Mouse (Mus musculus) thymus, postnatal 4 days (tissue): Measurements from ENCODE around the gene Arf4.
"Not testable (repeated sequence)": the region's sequence is repeated elsewhere in the genome, so short reads cannot be mapped to it uniquely, and the experiment has no call there.

Experiments used
- DNase-seq: peaks from one replicate; pipeline ENCODE4 v3.0.0; 2021

The Arf4 gene

GRCm38 (mm10) chr14:26663851-26664250 is 26.0 kb downstream of the Arf4 start:
- no peak for DNase-seq

GRCm38 (mm10) chr14:26667991-26668370 is 30.1 kb downstream of the Arf4 start:
- DNase-seq = no peak

DNA sequence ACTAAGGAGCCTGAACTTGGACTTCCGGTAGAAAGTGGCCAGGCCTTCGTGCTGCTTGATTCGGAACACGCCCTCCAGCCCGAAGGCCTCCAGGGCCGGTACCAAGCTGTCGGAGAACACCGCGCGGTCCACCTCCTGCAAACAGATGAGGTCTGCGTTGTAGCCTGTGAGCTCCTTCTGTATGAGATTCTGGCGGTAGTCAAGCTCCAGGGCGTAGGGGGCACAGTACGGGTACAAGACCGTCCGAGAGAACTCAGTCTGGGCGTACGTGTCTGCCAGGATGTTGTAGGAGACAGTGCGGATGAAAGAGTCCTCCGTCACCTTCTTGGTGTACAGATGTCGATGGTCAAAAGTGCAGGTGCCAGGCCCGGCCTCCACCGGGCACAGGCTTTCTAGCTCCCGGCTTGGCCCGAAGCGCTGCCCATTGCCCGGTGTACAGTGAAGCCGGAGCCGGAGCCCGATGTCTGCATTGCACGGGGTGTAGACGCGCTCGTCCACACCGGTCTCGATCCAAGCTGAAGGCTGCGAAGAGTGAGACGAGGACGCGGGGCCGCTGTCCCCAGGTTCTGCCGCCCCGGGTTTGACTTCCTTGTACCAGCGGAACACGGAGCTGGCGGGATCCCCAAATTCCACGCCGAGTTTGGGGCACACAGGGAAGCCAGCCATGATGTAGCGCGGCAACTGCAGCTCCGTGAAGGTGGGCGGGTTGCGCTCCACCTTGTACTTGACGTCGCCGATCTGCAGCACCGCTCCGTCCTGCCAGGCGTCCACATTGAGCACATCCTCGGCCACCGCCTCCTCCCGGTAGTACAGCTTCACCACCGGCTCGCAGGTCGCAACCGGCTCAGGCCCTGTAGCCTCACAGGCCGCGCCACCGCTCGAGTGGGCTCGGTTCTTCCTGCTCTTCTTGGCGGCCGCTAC is 30.8 kb downstream of the Arf4 start:
- DNase-seq = peak; percentile 66

GRCm38 (mm10) chr14:26669292-26670073 is 31.6 kb downstream of the Arf4 start, which contains the start of gene Pde12:
Pde12 (minus strand) TSS chr14:26669883.
- DNase-seq = peak; percentile 87

DNA sequence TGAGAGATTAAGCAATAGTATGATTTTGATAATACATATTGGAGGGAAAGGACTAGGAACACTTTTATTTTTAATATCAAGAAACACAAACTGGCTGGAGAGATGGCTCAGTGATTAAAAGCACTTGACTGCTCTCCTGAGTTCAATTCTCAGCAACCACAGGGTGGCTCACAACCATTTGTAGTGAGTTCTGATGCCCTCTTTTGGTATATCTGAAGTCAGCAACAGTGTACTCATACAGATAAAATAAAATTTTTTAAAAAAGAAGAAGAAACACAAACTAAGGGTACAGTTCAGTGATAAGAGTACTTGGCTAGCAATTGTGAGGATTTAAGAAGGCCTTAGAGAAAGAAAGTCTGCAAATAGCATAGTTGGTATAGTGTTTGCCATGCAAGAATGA is 33.1 kb downstream of the Arf4 start:
- DNase-seq = no peak

DNA sequence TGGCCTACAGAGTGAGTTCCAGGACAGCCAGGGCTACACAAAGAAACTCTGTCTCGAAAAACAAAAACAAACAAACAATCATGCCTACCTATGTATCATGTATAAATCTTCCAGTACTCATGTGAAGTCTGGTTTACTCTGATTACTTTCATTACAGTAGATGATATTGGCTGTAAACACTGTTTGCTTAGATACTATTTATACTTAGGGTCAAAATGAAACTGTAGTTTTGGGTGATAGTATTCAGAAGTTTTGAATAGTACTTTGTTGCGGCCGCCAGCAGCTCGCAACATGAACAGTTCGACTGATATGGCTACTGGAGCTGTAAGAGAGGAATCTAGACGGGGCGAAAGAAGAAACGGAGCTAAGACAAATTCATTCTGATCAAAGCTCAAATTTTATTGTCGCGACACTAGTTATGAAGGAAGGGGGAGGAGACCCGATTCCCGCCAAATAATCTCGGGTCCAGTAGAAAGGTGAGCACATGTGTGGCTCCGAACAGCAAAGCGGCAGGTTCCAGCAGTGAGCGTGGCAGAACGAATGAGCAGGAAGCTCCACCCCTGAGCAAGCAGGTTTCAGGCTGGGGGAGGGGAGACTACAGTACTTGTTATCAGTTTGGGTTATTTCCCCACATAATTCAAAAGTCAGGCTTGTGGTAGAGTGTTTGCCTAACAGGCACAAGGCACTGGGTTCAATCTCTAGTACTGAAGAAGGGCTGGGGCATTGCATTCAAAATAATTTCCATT is 34.2 kb downstream of the Arf4 start:
- not testable (repeated sequence) for DNase-seq

- DNase-seq = not testable (repeated sequence)
Observed at GRCm38 (mm10) chr14:26674476-26675169, 36.7 kb downstream of the Arf4 start.

- DNase-seq = peak; percentile 53
Observed at GRCm38 (mm10) chr14:26675371-26675770, 37.5 kb downstream of the Arf4 start.

DNA sequence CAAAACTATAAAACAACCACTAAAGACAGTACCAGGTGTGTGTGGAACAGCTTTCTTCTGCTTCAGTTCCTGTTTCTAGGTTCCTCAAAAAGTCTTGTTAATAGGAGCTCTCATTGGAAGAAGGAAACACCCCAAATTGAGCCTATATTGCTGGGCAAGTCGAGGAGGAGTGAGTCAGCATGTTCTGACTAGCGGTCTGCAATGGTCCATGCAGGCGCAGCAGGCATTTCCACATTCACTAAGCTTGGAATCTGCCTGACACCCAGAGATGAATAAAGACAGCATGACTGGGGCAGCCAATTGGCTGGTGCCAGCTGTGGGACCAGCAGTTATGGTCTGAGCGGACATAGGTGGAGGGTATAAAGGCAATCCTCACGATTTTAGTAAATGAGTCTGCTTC is 37.9 kb downstream of the Arf4 start:
- DNase-seq = no peak

- no peak for DNase-seq
Observed at GRCm38 (mm10) chr14:26690727-26691126, 52.9 kb downstream of the Arf4 start.

GRCm38 (mm10) chr14:26691363-26691762 is 53.5 kb downstream of the Arf4 start:
- no peak for DNase-seq

DNA sequence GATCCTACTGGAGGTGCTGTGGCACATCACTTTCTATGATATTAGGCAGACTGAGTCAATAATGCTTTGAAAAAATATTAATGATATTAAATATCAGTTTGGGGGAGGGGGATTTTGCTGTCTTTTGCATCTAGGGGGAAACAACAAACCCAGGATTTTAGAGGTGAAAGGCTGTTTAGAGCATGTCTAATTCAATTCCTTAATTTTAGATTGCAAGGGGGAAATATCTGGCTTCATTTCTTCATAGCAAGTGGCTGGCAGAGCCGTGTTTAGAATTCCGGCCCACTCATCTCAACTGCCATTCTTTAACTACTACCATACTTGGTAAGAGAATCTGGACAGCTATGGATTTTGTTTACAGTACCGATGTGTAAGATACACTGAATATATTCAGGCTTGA is 55.1 kb downstream of the Arf4 start, which contains the start of gene Dnah12:
TSS of gene Dnah12 (plus strand) at position 301 of the 400 bp plus-strand sequence.
- DNase-seq = no peak

- no peak for DNase-seq
Observed at GRCm38 (mm10) chr14:26697912-26698311, 60.0 kb downstream of the Arf4 start.

DNA sequence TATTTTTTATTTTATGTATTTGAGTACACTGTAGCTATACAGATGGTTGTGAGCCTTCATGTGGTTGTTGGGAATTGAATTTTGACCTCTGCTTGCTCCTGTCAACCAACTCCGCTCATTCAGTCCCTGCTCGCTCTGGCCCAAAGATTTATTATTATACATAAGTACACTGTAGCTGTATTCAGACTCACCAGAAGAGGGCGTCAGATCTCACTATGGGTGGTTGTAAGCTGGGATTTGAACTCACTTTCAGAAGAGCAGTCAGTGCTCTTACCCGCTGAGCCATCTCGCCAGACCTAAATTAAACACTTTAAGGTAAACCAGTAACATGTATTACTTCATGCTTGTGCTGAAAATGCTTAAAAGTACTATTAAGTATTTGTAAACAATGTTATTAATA is 67.4 kb downstream of the Arf4 start:
- DNase-seq = not testable (repeated sequence)
